Mouse (Mus musculus) spleen, adult 2 months (tissue): ENCODE measurements around the gene Gm45213. TPM values are rescaled to one million over a fixed set of nuclear protein-coding genes. Genes with fewer than 3 reads are reported as not detected.
"Not testable (repeated sequence)": the region's sequence is repeated elsewhere in the genome, so short reads cannot be mapped to it uniquely, and the experiment has no call there.

ENCODE experiments used
- DNase-seq, 2 experiments: peaks; one replicate each; pipeline versions ENCODE4 v3.0.0 to v3.0.0-alpha.2; 2012 to 2021; ENCODE audit warnings: low spot score in 2 of 2, low read depth in 1 of 2
- H3K27ac ChIP-seq: fragments of 200-500 bp; 2 replicates; pipeline ENCODE4 v1.5.1; 2012; ENCODE audit warnings: low read length, inconsistent platforms; ENCODE audit not compliant: insufficient read depth
- H3K27me3 ChIP-seq: fragments of 200-500 bp; 2 replicates; pipeline ENCODE4 v1.6.1; 2012; ENCODE audit warnings: mild to moderate bottlenecking, moderate library complexity, low read length, inconsistent platforms; ENCODE audit not compliant: control insufficient read depth, insufficient read depth
- H3K36me3 ChIP-seq: fragments of 200-500 bp; 2 replicates; pipeline ENCODE4 v1.6.1; 2012; ENCODE audit warnings: mild to moderate bottlenecking, low read length, inconsistent platforms; ENCODE audit not compliant: control insufficient read depth, insufficient read depth
- H3K4me1 ChIP-seq: fragments of 200-500 bp; 2 replicates; pipeline ENCODE4 v1.6.1; 2011; ENCODE audit warnings: inconsistent platforms; ENCODE audit not compliant: control insufficient read depth, insufficient read depth, insufficient read length
- H3K4me3 ChIP-seq: fragments of 200-500 bp; 2 replicates; pipeline ENCODE4 v1.5.1; 2011; ENCODE audit warnings: mild to moderate bottlenecking, inconsistent platforms; ENCODE audit not compliant: insufficient read depth, insufficient read length; ENCODE audit errors: extremely low read depth
- CTCF ChIP-seq: fragments of 200-500 bp; IDR thresholded peaks from 2 replicates; pipeline ENCODE4 v1.5.1; 2011; ENCODE audit warnings: mild to moderate bottlenecking, inconsistent platforms; ENCODE audit not compliant: insufficient read depth, insufficient read length, insufficient replicate concordance; ENCODE audit errors: extremely low read depth
- POLR2A ChIP-seq: fragments of 200-500 bp; IDR thresholded peaks from 2 replicates; pipeline ENCODE4 v1.6.1; 2011; ENCODE audit warnings: low read depth, low read length, inconsistent platforms
- WGBS: fragments of 180-500 bp; shearing (Covaris S2); methylation state at CpG from one replicate; pipeline ENCODE4 v1.1.7; 2018; 5-methylcytosine and 5-hydroxymethylcytosine counted together
- polyA plus RNA-seq: library from polyadenylated mRNA; depleted of rRNA; stranded (reverse); fragments of >200 nt; gene quantifications from 2 replicates; pipeline ENCODE4 v1.2.3, GENCODE M21; 2012

Gene Gm45213
- polyA plus RNA-seq, 1 experiment, result not detected

DNA sequence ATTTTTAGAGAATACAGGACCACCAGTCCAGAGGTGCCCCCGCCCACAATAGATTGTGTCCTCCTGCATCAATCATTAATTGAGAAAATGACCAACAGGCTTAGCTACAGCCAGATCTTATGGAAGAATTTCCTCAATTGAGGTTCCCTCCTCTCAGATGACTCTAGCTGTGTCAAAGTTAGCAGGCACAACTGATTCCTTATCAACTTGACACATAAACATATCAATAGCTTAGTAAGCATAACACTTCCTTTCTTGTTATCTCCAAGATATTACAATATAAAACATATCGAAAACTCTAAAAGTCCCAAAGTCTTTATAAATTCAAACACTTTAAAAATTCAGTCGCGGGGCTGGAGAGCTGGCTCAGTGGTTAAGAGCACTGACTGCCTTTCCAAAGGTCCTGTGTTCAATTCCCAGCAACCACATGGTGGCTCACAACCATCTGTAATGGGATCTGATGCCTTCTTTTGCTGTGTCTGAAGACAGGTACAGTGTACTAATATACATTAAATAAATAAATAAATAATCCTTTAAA is 10.6 kb downstream of the Gm45213 start:
- no peak overlapping the region for H3K27ac ChIP-seq
- H3K36me3 ChIP-seq, result no peaks in the 10 kb centered on the region
- no peaks in the 10 kb centered on the region for H3K4me1 ChIP-seq
- no peak for DNase-seq
- no peak for TF ChIP-seq CTCF
- no peak for TF ChIP-seq POLR2A
- H3K27me3 ChIP-seq, result no peaks in the 10 kb centered on the region
- H3K4me3 ChIP-seq, result no peak overlapping the region
- 93% methylated on average over 4 of the region's 4 CpGs for WGBS

GRCm38 (mm10) chr7:66055356-66055755 is 12.0 kb downstream of the Gm45213 start:
- not testable (repeated sequence) for H3K36me3 ChIP-seq, H3K27me3 ChIP-seq, H3K4me3 ChIP-seq, H3K27ac ChIP-seq, H3K4me1 ChIP-seq, DNase-seq
- WGBS, result 8% methylated on average over 2 of the region's 2 CpGs

DNA sequence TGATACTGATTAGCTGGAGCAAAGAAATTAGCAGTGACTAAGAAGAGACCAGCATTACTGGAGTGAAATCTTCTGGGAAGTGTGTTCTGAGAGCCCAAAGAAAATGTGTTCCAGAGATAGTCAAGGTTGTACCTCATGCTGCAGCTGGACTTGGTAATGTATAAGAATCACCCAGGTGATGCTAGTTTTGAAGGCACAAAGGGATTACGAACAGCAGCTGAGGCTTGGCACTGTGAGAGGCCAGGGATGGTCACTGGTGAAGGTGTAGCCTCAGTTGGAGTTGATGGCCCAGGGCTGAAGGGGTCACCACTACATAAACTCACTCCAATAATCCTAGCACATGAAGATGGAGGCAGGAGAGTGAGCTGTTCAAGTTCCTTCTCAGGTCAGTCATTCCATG is 15.3 kb downstream of the Gm45213 start, which contains the start of gene Snrpa1:
TSS of gene Snrpa1 (plus strand) at position 301 of the 400 bp plus-strand sequence.
- Histone ChIP-seq H3K27me3 (no peaks in the 10 kb centered on the region), H3K27ac (no peak within 1 kb of the TSS)
- WGBS, result 79% methylated on average over 1 of the region's 1 CpGs

DNA sequence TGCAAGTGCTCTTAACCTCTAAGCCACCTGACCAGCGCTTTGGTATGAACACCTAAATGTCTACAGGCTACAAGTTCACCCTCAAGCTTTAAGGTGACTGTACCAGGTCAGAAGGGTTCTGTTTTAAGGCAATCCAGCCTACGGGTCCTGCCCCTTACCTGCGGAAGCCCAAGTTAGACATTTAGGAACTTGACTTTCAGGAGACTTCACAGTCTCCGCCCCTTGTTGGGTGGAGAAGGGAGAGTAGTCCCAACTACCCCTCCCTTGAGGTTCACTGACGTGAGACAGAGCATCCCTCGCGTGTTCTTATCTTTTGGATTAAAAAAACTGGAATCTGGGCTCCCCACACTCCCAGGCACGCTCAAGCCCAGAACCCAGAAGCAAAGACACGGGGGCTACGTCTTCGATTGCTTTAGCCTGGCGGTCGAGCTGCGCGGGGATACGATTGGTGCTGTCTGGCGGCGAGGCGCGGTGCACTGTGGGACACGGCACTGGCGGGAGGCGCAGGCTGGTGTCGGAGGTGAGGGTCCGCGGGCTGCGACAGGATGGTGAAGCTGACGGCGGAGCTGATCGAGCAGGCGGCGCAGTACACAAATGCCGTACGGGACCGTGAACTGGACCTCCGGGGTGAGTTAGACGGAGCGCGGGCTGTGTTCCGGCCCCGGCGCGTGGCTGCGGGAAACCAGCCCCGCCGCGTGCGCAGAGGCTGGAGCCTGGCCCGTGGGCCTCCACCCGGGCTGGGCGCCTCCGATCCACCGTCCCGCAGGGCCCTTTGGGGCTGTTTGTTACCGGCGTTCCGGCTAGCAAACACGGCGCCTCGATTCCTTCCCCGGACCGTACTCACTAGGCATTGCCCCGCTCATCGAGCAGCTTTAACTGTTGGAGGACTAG is 16.9 kb downstream of the Gm45213 start:
- TF ChIP-seq POLR2A (peak; percentile 81), CTCF (no peak)
- WGBS, result under 1% methylated on average over 63 of the region's 64 CpGs
- peak; percentile 57 to 82 for DNase-seq

More for the DNA sequence above, 15.3 kb downstream of the Gm45213 start, which contains the start of gene Snrpa1:
- TF ChIP-seq CTCF, result no peak
- no peak for TF ChIP-seq POLR2A
- Histone ChIP-seq H3K4me3 (peak within 1 kb of the TSS; percentile 90), H3K36me3 (0 out of 2 replicates have a peak, but pooled peaks cover 2% of the 10 kb centered on the region), H3K4me1 (peaks cover 4% of the 10 kb centered on the region; the same call in 1 of the 2 replicates)
- DNase-seq, result no peak

GRCm38 (mm10) chr7:66061057-66061456 is 17.7 kb downstream of the Gm45213 start:
- DNase-seq, result no peak
- WGBS, result 1% methylated on average over 14 of the region's 14 CpGs
- peak overlapping the region; percentile 90 for H3K4me3 ChIP-seq
- no peaks in the 10 kb centered on the region for H3K27me3 ChIP-seq
- H3K36me3 ChIP-seq, result peaks cover 11% of the 10 kb centered on the region
- H3K27ac ChIP-seq, result no peak overlapping the region
- H3K4me1 ChIP-seq, result peaks cover 4% of the 10 kb centered on the region; the same call in 1 of the 2 replicates
- TF ChIP-seq CTCF (no peak), POLR2A (no peak)

More for the DNA sequence above, 16.9 kb downstream of the Gm45213 start:
- H3K36me3 ChIP-seq, result peaks cover 8% of the 10 kb centered on the region
- no peaks in the 10 kb centered on the region for H3K27me3 ChIP-seq
- H3K27ac ChIP-seq, result peak overlapping the region; percentile 53
- H3K4me1 ChIP-seq, result peaks cover 4% of the 10 kb centered on the region; the same call in 1 of the 2 replicates
- peak overlapping the region; percentile 90 for H3K4me3 ChIP-seq

DNA sequence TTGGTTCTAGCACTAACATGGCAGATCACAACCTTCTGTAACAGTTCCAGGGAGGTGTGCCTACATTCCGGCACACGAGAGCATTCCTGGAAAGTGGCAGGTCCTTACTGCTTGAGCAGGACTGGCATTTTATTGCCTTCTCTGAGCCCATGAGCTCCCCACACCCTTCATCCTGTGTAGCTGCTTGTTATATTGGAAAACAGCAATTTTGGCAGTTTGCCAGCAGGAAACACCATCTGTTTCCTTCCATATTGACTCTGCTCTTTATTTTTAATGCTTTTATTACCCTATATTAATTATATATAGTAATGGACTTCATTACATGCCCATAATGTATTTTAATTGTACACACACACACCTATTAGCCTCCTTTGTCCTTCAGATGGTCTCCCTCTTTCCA is 33.0 kb downstream of the Gm45213 start:
- TF ChIP-seq CTCF, result no peak
- TF ChIP-seq POLR2A, result no peak
- WGBS, result 92% methylated on average over 2 of the region's 2 CpGs
- peaks cover 18% of the 10 kb centered on the region for H3K36me3 ChIP-seq
- no peak overlapping the region for H3K4me3 ChIP-seq
- H3K4me1 ChIP-seq, result peaks cover 4% of the 10 kb centered on the region
- H3K27ac ChIP-seq, result no peak overlapping the region
- H3K27me3 ChIP-seq, result no peaks in the 10 kb centered on the region
- DNase-seq, result no peak
